Mouse (Mus musculus): ENCODE measurements around the gene Cryz.

DNA sequence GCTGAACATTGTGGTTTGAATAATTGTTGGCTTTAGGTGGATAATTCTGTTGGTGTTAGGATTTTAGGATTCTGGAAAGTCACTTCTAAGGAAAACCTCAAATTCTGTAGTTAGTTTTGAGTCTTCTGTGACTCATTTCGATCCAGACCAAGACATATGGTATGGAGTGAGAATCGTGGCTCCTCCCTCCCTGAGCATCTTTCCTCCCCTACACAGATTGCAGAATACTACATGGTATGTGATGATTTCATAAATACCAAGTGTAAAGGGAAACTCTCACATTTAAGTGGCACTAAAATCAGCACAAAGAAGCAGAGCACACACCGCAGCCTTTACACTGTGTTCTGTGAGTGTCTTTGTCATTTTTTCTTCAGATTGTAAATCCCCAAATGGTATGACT is 72.0 kb downstream of the Cryz start:
- no peak for TF ChIP-seq E2F4 (IDR thresholded peaks at IDR 0.05; ENCODE audit: borderline replicate concordance, low read depth, low read length)
- no peak for TF ChIP-seq ZC3H11A (IDR thresholded peaks at IDR 0.05; ENCODE audit: low read depth, low read length)
- TF ChIP-seq POLR2A (IDR thresholded peaks at IDR 0.05; ENCODE audit: control insufficient read depth in 1 of 2, insufficient read depth in 1 of 2, low read depth in 1 of 2, low read length in 2 of 2, poor library complexity in 1 of 2) = no peak
- no peak for TF ChIP-seq RAD21 (IDR thresholded peaks at IDR 0.05; ENCODE audit: low read depth, low read length)
- TF ChIP-seq UBTF (IDR thresholded peaks at IDR 0.05; ENCODE audit: borderline replicate concordance, insufficient read depth, low read depth, low read length) = no peak
- TF ChIP-seq CTCF (IDR thresholded peaks at IDR 0.05 in 2 of 3, conservative IDR thresholded peaks at IDR 0.05 in 1 of 3; ENCODE audit: control insufficient read depth in 1 of 3, insufficient read depth in 1 of 3, low read depth in 2 of 3, low read length in 3 of 3, poor library complexity in 1 of 3, severe bottlenecking in 1 of 3) = no peak
- TF ChIP-seq ZMIZ1 (IDR thresholded peaks at IDR 0.05; ENCODE audit: low read depth, low read length) = no peak
- no peak for TF ChIP-seq MEF2A (IDR thresholded peaks at IDR 0.05; ENCODE audit: extremely low read depth, insufficient replicate concordance, low read depth, low read length, poor library complexity, severe bottlenecking)
- TF ChIP-seq USF2 (IDR thresholded peaks at IDR 0.05; ENCODE audit: borderline replicate concordance in 1 of 2, insufficient read depth in 1 of 2, low read depth in 1 of 2, low read length in 2 of 2) = no peak
- no peak for TF ChIP-seq EP300 (IDR thresholded peaks at IDR 0.05; ENCODE audit: low read depth in 1 of 2, low read length in 2 of 2)
- TF ChIP-seq ETS1 (IDR thresholded peaks at IDR 0.05; ENCODE audit: low read depth, low read length) = no peak
- TF ChIP-seq POLR2AphosphoS2 (IDR thresholded peaks at IDR 0.05; ENCODE audit: low read length) = no peak
- TF ChIP-seq ZKSCAN1 (IDR thresholded peaks at IDR 0.05; ENCODE audit: low read depth, low read length) = no peak

All from MEL (cell line).